Mouse (Mus musculus) kidney, embryonic 14.5 days (tissue): ENCODE measurements around the gene Nisch. TPM values are rescaled to one million over a fixed set of nuclear protein-coding genes. Genes with fewer than 3 reads are reported as not detected.

ENCODE experiments used
- ATAC-seq: fragments of 200-750 bp; cut with Nextera tagmentation; 2 replicates; pipeline ENCODE4 v1.8.0; 2017; ENCODE audit warnings: moderate number of reproducible peaks, mild to moderate bottlenecking, moderate TSS enrichment, moderate library complexity; ENCODE audit not compliant: low FRiP score, low TSS enrichment
- H3K27ac ChIP-seq: fragments of 300-500 bp; sonication (generic); 2 replicates; pipeline ENCODE4 v1.5.1; 2014; ENCODE audit warnings: low read depth, mild to moderate bottlenecking, low read length, moderate library complexity, mixed read lengths
- H3K27me3 ChIP-seq: fragments of 300-500 bp; sonication (generic); 2 replicates; pipeline ENCODE4 v1.6.1; 2014; ENCODE audit warnings: mild to moderate bottlenecking, low read length; ENCODE audit not compliant: control insufficient read depth, insufficient read depth
- H3K36me3 ChIP-seq: fragments of 300-500 bp; sonication (generic); 2 replicates; pipeline ENCODE4 v1.6.1; 2014; ENCODE audit warnings: low read length, mixed read lengths; ENCODE audit not compliant: control insufficient read depth, insufficient read depth
- H3K4me1 ChIP-seq: fragments of 300-500 bp; sonication (generic); 2 replicates; pipeline ENCODE4 v1.6.1; 2014; ENCODE audit warnings: low read length, mixed read lengths; ENCODE audit not compliant: control insufficient read depth, insufficient read depth
- H3K4me2 ChIP-seq: fragments of 300-500 bp; sonication (generic); replicated peaks from 2 replicates; pipeline ENCODE4 v1.6.1; 2014; ENCODE audit warnings: low read depth, mild to moderate bottlenecking, low read length
- H3K4me3 ChIP-seq: fragments of 300-500 bp; sonication (generic); 2 replicates; pipeline ENCODE4 v1.5.1; 2014; ENCODE audit warnings: mild to moderate bottlenecking, low read length
- H3K9ac ChIP-seq: fragments of 300-500 bp; sonication (generic); 2 replicates; pipeline ENCODE4 v1.6.1; 2014; ENCODE audit warnings: low read depth, mild to moderate bottlenecking, low read length, moderate library complexity
- H3K9me3 ChIP-seq: fragments of 300-500 bp; sonication (generic); 2 replicates; pipeline ENCODE4 v1.6.1; 2016; ENCODE audit warnings: low read length; ENCODE audit not compliant: control insufficient read depth
- WGBS: fragments of 180-500 bp; shearing (Covaris S2); extraction: QIAGEN DNeasy Blood & Tissue Kit; methylation state at CpG from one replicate; pipeline ENCODE4 v1.1.7; 2014; 5-methylcytosine and 5-hydroxymethylcytosine counted together
- polyA plus RNA-seq: library from polyadenylated mRNA; unstranded; fragments of >200 nt; fragmentation: Nextera tagmentation; extraction: Ambion mirVana; gene quantifications from 2 replicates; pipeline ENCODE4 v1.2.1, GENCODE M21; 2014

Nisch gene
- polyA plus RNA-seq, 1 experiment from 2014 or later = 375 TPM

- 86% methylated on average over 1 of the region's 1 CpGs for WGBS
- H3K27me3 ChIP-seq = no peaks in the 10 kb centered on the region
- H3K27ac ChIP-seq = no peak overlapping the region
- ATAC-seq = no peak
- no peaks in the 10 kb centered on the region for H3K4me1 ChIP-seq
- H3K4me2 ChIP-seq = no peak overlapping the region
- no peaks in the 10 kb centered on the region for H3K9me3 ChIP-seq
- H3K36me3 ChIP-seq = no peaks in the 10 kb centered on the region
- H3K4me3 ChIP-seq = no peak overlapping the region
- no peak overlapping the region for H3K9ac ChIP-seq
Observed at GRCm38 (mm10) chr14:31245946-31246345, 29.2 kb upstream of the Nisch start.

DNA sequence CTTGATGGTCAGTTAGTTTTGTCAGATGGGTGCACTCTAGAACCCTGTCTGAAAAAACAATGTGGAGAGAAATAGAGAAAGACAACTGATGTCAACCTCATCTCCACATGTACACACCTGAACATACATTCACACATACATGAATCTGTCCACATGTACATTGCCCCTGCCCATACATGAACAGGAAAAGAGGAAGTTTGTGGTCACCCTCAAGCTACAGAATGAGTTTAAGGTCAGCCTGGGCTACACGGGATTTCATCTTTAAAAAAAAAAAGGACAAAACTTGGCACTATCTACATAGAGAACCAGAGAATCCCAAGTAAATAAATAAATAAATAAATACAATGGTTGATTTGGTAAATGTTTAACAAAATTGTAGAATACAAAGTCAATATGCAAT, 28.0 kb upstream of the Nisch start:
- 80% methylated on average over 1 of the region's 1 CpGs for WGBS
- ATAC-seq = no peak

GRCm38 (mm10) chr14:31240528-31240927, 23.8 kb upstream of the Nisch start:
- no peaks in the 10 kb centered on the region for H3K4me1 ChIP-seq
- WGBS = 54% methylated on average over 3 of the region's 3 CpGs
- H3K9me3 ChIP-seq = no peaks in the 10 kb centered on the region
- no peak overlapping the region for H3K4me2 ChIP-seq
- no peaks in the 10 kb centered on the region for H3K27me3 ChIP-seq
- no peak for ATAC-seq
- H3K4me3 ChIP-seq = no peak overlapping the region
- H3K36me3 ChIP-seq = no peaks in the 10 kb centered on the region
- no peak overlapping the region for H3K9ac ChIP-seq
- no peak overlapping the region for H3K27ac ChIP-seq

More for the DNA sequence above, 28.0 kb upstream of the Nisch start:
- no peak overlapping the region for H3K4me3 ChIP-seq
- H3K4me1 ChIP-seq = no peaks in the 10 kb centered on the region
- H3K27me3 ChIP-seq = no peaks in the 10 kb centered on the region
- H3K9ac ChIP-seq = no peak overlapping the region
- no peaks in the 10 kb centered on the region for H3K9me3 ChIP-seq
- no peak overlapping the region for H3K27ac ChIP-seq
- no peak overlapping the region for H3K4me2 ChIP-seq
- no peaks in the 10 kb centered on the region for H3K36me3 ChIP-seq

DNA sequence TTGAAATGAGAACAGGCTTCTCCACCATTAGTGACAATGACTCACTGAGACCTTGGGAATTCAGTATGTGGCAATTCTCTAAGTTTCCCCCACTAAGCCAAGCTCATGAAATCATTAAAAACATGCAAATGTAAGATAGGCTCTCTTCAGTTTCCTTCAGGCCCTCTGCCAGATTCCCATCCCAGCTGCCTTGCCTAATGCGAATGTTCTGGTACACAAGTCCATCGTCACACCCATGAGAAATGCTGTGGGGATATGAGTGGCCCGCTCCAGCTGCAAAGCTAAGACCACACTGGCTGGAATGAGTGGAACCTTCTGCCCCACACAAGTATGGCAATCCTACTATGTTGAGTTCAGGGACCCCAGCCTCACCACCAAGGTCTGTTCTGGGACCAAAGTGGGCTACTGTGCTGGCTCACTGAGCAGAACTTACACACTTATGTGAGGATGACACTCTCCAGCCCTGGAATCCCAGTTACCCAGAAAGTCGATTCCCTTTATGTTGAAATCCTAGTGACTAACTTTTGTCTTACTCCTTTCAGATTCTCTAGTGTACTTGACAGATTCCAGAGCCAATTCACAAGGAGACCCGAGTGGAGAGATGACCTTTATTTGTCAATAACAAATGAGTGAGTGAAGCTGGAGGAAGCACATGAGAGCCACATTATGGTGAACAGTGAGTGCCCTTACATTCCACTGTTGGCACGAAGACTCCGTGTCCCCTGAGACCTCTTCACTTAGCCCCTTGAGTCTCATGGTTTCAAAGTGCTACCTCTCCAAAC, 20.5 kb upstream of the Nisch start:
- Histone ChIP-seq H3K27me3 (no peaks in the 10 kb centered on the region), H3K27ac (no peak overlapping the region), H3K9ac (no peak overlapping the region), H3K9me3 (no peaks in the 10 kb centered on the region), H3K4me3 (no peak overlapping the region), H3K36me3 (no peaks in the 10 kb centered on the region), H3K4me1 (peaks cover 5% of the 10 kb centered on the region; the same call in 1 of the 2 replicates), H3K4me2 (no peak overlapping the region)
- 83% methylated on average over 7 of the region's 7 CpGs for WGBS
- no peak for ATAC-seq

GRCm38 (mm10) chr14:31233996-31234591, 17.3 kb upstream of the Nisch start:
- Histone ChIP-seq H3K4me3 (no peak overlapping the region), H3K9ac (no peak overlapping the region), H3K4me2 (no peak overlapping the region), H3K27me3 (no peaks in the 10 kb centered on the region), H3K9me3 (no peaks in the 10 kb centered on the region), H3K27ac (no peak overlapping the region), H3K36me3 (no peaks in the 10 kb centered on the region), H3K4me1 (peaks cover 21% of the 10 kb centered on the region)
- ATAC-seq = peak; percentile 37
- WGBS = 19% methylated on average over 11 of the region's 11 CpGs

GRCm38 (mm10) chr14:31233070-31233995, 16.6 kb upstream of the Nisch start:
- no peak overlapping the region for H3K27ac ChIP-seq
- H3K4me1 ChIP-seq = peaks cover 21% of the 10 kb centered on the region
- H3K9ac ChIP-seq = no peak overlapping the region
- H3K4me2 ChIP-seq = no peak overlapping the region
- no peaks in the 10 kb centered on the region for H3K36me3 ChIP-seq
- WGBS = 65% methylated on average over 14 of the region's 14 CpGs
- no peaks in the 10 kb centered on the region for H3K9me3 ChIP-seq
- peak; percentile 33 for ATAC-seq
- no peak overlapping the region for H3K4me3 ChIP-seq
- no peaks in the 10 kb centered on the region for H3K27me3 ChIP-seq

GRCm38 (mm10) chr14:31232404-31233069, 15.8 kb upstream of the Nisch start:
- 87% methylated on average over 13 of the region's 13 CpGs for WGBS
- no peak overlapping the region for H3K4me3 ChIP-seq
- H3K9me3 ChIP-seq = no peaks in the 10 kb centered on the region
- no peak overlapping the region for H3K9ac ChIP-seq
- H3K27me3 ChIP-seq = no peaks in the 10 kb centered on the region
- ATAC-seq = no peak
- H3K36me3 ChIP-seq = no peaks in the 10 kb centered on the region
- no peak overlapping the region for H3K4me2 ChIP-seq
- H3K4me1 ChIP-seq = peaks cover 26% of the 10 kb centered on the region
- no peak overlapping the region for H3K27ac ChIP-seq

DNA sequence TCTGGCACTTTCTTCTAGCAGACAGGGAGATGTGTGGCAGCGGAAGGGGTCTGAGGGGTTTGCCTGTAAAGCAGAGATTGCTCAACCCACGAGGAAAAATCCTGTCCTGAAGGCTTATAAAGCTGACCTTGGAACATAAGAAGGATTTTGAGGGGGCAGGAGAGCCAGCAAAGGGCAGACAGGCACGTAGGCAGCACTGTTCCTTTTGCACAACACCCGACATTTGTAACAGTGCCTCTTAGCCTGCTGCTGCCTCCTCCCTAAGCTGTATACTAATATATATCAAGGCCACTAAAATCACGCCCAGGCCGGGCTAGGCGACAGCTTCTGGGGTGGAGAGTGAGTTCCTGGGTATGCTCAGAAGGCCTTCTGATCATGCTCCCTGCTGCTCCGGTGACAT, 13.7 kb upstream of the Nisch start:
- no peaks in the 10 kb centered on the region for H3K36me3 ChIP-seq
- peaks cover 34% of the 10 kb centered on the region for H3K4me1 ChIP-seq
- H3K9me3 ChIP-seq = no peaks in the 10 kb centered on the region
- WGBS = 57% methylated on average over 8 of the region's 8 CpGs
- H3K4me2 ChIP-seq = no peak overlapping the region
- H3K27ac ChIP-seq = no peak overlapping the region
- H3K9ac ChIP-seq = no peak overlapping the region
- H3K4me3 ChIP-seq = no peak overlapping the region
- no peaks in the 10 kb centered on the region for H3K27me3 ChIP-seq
- ATAC-seq = no peak
